Mouse (Mus musculus) kidney, embryonic 16.5 days (tissue): ENCODE data around the gene Comp. TPM values are rescaled to one million over a fixed set of nuclear protein-coding genes. Genes with fewer than 3 reads are reported as not detected.

Source experiments
- ATAC-seq: fragments of 200-750 bp; cut with Nextera tagmentation; 2 replicates; pipeline ENCODE4 v1.8.0; 2017; ENCODE audit warnings: moderate TSS enrichment; ENCODE audit not compliant: low FRiP score, low TSS enrichment
- H3K27ac ChIP-seq: fragments of 300-500 bp; sonication (generic); 2 replicates; pipeline ENCODE4 v1.5.1; 2014; ENCODE audit warnings: low read length
- H3K27me3 ChIP-seq: fragments of 300-500 bp; sonication (generic); 2 replicates; pipeline ENCODE4 v1.6.1; 2014; ENCODE audit warnings: low read length, control low read depth, mixed read lengths; ENCODE audit not compliant: insufficient read depth
- H3K36me3 ChIP-seq: fragments of 300-500 bp; sonication (generic); 2 replicates; pipeline ENCODE4 v1.6.1; 2014; ENCODE audit warnings: low read length, control low read depth, mixed read lengths; ENCODE audit not compliant: insufficient read depth
- H3K4me1 ChIP-seq: fragments of 300-500 bp; sonication (generic); 2 replicates; pipeline ENCODE4 v1.6.1; 2014; ENCODE audit warnings: low read length, control low read depth, mixed read lengths; ENCODE audit not compliant: insufficient read depth
- H3K4me2 ChIP-seq: fragments of 300-500 bp; sonication (generic); replicated peaks from 2 replicates; pipeline ENCODE4 v1.6.1; 2014; ENCODE audit warnings: low read depth, low read length
- H3K4me3 ChIP-seq: fragments of 300-500 bp; sonication (generic); 2 replicates; pipeline ENCODE4 v1.5.1; 2014; ENCODE audit warnings: mild to moderate bottlenecking, low read length
- H3K9ac ChIP-seq: fragments of 300-500 bp; sonication (generic); replicated peaks from 2 replicates; pipeline ENCODE4 v1.6.1; 2014; ENCODE audit warnings: low read length
- H3K9me3 ChIP-seq: fragments of 300-500 bp; sonication (generic); 2 replicates; pipeline ENCODE4 v1.6.1; 2016; ENCODE audit warnings: low read length, control low read depth
- WGBS: fragments of 180-500 bp; shearing (Covaris S2); extraction: QIAGEN DNeasy Blood & Tissue Kit; methylation state at CpG from one replicate; pipeline ENCODE4 v1.1.7; 2014; 5-methylcytosine and 5-hydroxymethylcytosine counted together
- polyA plus RNA-seq: library from polyadenylated mRNA; unstranded; fragments of >200 nt; fragmentation: Nextera tagmentation; extraction: Ambion mirVana; gene quantifications from 2 replicates; pipeline ENCODE4 v1.2.1, GENCODE M21; 2015

Gene Comp
- polyA plus RNA-seq, result 0.21 and 1.00 TPM in 2 replicates

GRCm38 (mm10) chr8:70373397-70374317 is at the start of gene Comp:
Gene Comp (plus strand): TSS chr8:70373558.
- ATAC-seq, result no peak
- peaks cover 72% of the 10 kb centered on the region for H3K27me3 ChIP-seq
- no peaks in the 10 kb centered on the region for H3K36me3 ChIP-seq
- peak within 1 kb of the TSS; percentile 55 for H3K4me2 ChIP-seq
- H3K9ac ChIP-seq, result peak within 1 kb of the TSS; percentile 6; the same call in 1 of the 2 replicates
- no peaks in the 10 kb centered on the region for H3K9me3 ChIP-seq
- H3K4me3 ChIP-seq, result peak within 1 kb of the TSS; percentile 39
- peaks cover 37% of the 10 kb centered on the region for H3K4me1 ChIP-seq
- H3K27ac ChIP-seq, result no peak within 1 kb of the TSS
- WGBS, result 2% methylated on average over 47 of the region's 47 CpGs

- H3K27ac ChIP-seq, result no peak overlapping the region
- no peak overlapping the region for H3K4me2 ChIP-seq
- ATAC-seq, result no peak
- H3K4me1 ChIP-seq, result no peaks in the 10 kb centered on the region
- no peaks in the 10 kb centered on the region for H3K9me3 ChIP-seq
- no peak overlapping the region for H3K4me3 ChIP-seq
- H3K36me3 ChIP-seq, result no peaks in the 10 kb centered on the region
- no peaks in the 10 kb centered on the region for H3K27me3 ChIP-seq
- no peak overlapping the region for H3K9ac ChIP-seq
- whole genome bisulfite sequencing, result 92% methylated on average over 3 of the region's 3 CpGs
Measured at GRCm38 (mm10) chr8:70323716-70324115, 49.6 kb upstream of the Comp start.

- Histone ChIP-seq H3K4me1 (peaks cover 22% of the 10 kb centered on the region), H3K27me3 (no peaks in the 10 kb centered on the region), H3K9me3 (no peaks in the 10 kb centered on the region), H3K4me2 (no peak overlapping the region), H3K27ac (no peak overlapping the region), H3K9ac (no peak overlapping the region), H3K36me3 (peaks cover 13% of the 10 kb centered on the region), H3K4me3 (no peak overlapping the region)
- WGBS, result 92% methylated on average over 6 of the region's 6 CpGs
- ATAC-seq, result no peak
Measured at GRCm38 (mm10) chr8:70327512-70327911, 45.8 kb upstream of the Comp start.

GRCm38 (mm10) chr8:70329124-70329834 is 44.1 kb upstream of the Comp start, which contains the start of gene Gdf1:
Gene Gdf1 (plus strand): TSS chr8:70329817.
- ATAC-seq, result peak; percentile 4; the same call in 1 of the 2 replicates
- WGBS, result 30% methylated on average over 14 of the region's 14 CpGs

GRCm38 (mm10) chr8:70329835-70330740 is 43.3 kb upstream of the Comp start:
- H3K9ac ChIP-seq, result 0 out of 2 replicates have a peak overlapping the region, but pooled peaks have one; percentile 56
- H3K27ac ChIP-seq, result no peak overlapping the region
- H3K4me2 ChIP-seq, result peak overlapping the region; percentile 49
- H3K9me3 ChIP-seq, result no peaks in the 10 kb centered on the region
- peak overlapping the region; percentile 30 for H3K4me3 ChIP-seq
- ATAC-seq, result peak; percentile 11; the same call in 1 of the 2 replicates
- 6% methylated on average over 45 of the region's 45 CpGs for WGBS
- H3K36me3 ChIP-seq, result peaks cover 39% of the 10 kb centered on the region
- no peaks in the 10 kb centered on the region for H3K27me3 ChIP-seq
- peaks cover 22% of the 10 kb centered on the region for H3K4me1 ChIP-seq

More at GRCm38 (mm10) chr8:70329124-70329834, 44.1 kb upstream of the Comp start, which contains the start of gene Gdf1:
- Histone ChIP-seq H3K9me3 (no peaks in the 10 kb centered on the region), H3K4me2 (peak within 1 kb of the TSS; percentile 49), H3K4me3 (peak within 1 kb of the TSS; percentile 30), H3K27ac (no peak within 1 kb of the TSS), H3K27me3 (no peaks in the 10 kb centered on the region), H3K4me1 (peaks cover 22% of the 10 kb centered on the region), H3K9ac (0 out of 2 replicates have a peak within 1 kb of the TSS, but pooled peaks have one; percentile 56), H3K36me3 (peaks cover 31% of the 10 kb centered on the region)

- WGBS, result 31% methylated on average over 53 of the region's 53 CpGs
- Histone ChIP-seq H3K27ac (no peak overlapping the region), H3K4me3 (peak overlapping the region; percentile 30), H3K4me2 (peak overlapping the region; percentile 49), H3K36me3 (peaks cover 46% of the 10 kb centered on the region), H3K9ac (0 out of 2 replicates have a peak overlapping the region, but pooled peaks have one; percentile 56), H3K4me1 (peaks cover 22% of the 10 kb centered on the region), H3K9me3 (no peaks in the 10 kb centered on the region), H3K27me3 (no peaks in the 10 kb centered on the region)
- ATAC-seq, result peak; percentile 88
Measured at GRCm38 (mm10) chr8:70330741-70331364, 42.5 kb upstream of the Comp start.

- H3K27ac ChIP-seq, result no peak overlapping the region
- H3K4me1 ChIP-seq, result peaks cover 22% of the 10 kb centered on the region
- WGBS, result 77% methylated on average over 19 of the region's 19 CpGs
- H3K9me3 ChIP-seq, result no peaks in the 10 kb centered on the region
- H3K4me2 ChIP-seq, result no peak overlapping the region
- no peaks in the 10 kb centered on the region for H3K27me3 ChIP-seq
- peaks cover 53% of the 10 kb centered on the region for H3K36me3 ChIP-seq
- ATAC-seq, result no peak
- H3K4me3 ChIP-seq, result no peak overlapping the region
- H3K9ac ChIP-seq, result no peak overlapping the region
Measured at GRCm38 (mm10) chr8:70331526-70331925, 41.8 kb upstream of the Comp start.

GRCm38 (mm10) chr8:70332070-70332877 is 41.1 kb upstream of the Comp start:
- H3K27ac ChIP-seq, result no peak overlapping the region
- H3K4me2 ChIP-seq, result no peak overlapping the region
- peak; percentile 62 for ATAC-seq

More at GRCm38 (mm10) chr8:70332070-70332877, 41.1 kb upstream of the Comp start:
- Histone ChIP-seq H3K4me1 (peaks cover 22% of the 10 kb centered on the region), H3K36me3 (peaks cover 60% of the 10 kb centered on the region), H3K9ac (no peak overlapping the region), H3K4me3 (no peak overlapping the region), H3K9me3 (no peaks in the 10 kb centered on the region), H3K27me3 (no peaks in the 10 kb centered on the region)
- 30% methylated on average over 41 of the region's 41 CpGs for WGBS
